Mouse (Mus musculus) gastrocnemius, adult 8-10 months (tissue): ENCODE data around the gene Spats2. TPM values are rescaled to one million over a fixed set of nuclear protein-coding genes. Genes with fewer than 3 reads are reported as not detected.
"Not testable (repeated sequence)": the region's sequence is repeated elsewhere in the genome, so short reads cannot be mapped to it uniquely, and the experiment has no call there.

Source experiments
- DNase-seq, 2 experiments: peaks; one replicate each; pipeline ENCODE4 v3.0.0; 2022; ENCODE audit warnings: low spot score in 2 of 2
- total RNA-seq, 4 experiments: library from RNA; stranded (reverse); gene quantifications; 2 replicates each; pipeline ENCODE4 v1.2.4; 2022

Spats2 gene
- 1 to 10 TPM; 3.0 to 5.4 (median 4.1) TPM for total RNA-seq

DNA sequence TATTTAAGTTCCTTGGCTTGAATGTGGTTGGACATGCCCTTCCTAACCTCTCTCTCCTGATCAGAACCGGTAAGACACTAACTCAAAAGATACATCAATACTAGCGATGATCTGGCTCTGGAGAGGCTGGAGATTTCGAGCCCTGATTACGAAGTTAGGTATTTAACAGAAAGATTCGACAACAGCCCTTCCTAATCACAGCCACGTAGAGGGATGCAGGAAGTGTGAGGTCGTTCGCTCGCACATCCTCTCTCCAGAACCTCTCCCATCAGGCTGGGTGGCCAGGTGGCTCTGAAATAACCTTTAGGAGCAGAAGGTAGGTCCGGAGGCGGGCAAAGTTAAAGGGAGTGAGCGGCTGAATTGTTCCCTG, at the start of gene Spats2:
Gene Spats2 (plus strand): TSS at position 206 of the 370 bp plus-strand sequence.
- no peak for DNase-seq

DNA sequence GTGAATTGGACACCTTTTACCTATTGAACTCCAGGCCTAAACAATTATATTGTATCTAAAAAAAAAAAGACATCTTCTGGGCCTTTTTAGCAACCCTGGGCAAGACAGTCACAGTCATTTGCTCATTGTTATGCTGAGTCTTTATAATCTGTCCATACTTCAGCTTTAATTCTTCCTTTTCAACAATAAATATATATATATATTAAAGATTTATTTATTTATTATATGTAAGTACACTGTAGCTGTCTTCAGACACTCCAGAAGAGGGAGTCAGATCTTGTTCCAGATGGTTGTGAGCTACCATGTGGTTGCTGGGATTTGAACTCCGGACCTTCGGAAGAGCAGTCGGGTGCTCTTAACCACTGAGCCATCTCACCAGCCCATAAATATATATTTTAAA, 49.7 kb upstream of the Spats2 start:
- not testable (repeated sequence) for DNase-seq

DNA sequence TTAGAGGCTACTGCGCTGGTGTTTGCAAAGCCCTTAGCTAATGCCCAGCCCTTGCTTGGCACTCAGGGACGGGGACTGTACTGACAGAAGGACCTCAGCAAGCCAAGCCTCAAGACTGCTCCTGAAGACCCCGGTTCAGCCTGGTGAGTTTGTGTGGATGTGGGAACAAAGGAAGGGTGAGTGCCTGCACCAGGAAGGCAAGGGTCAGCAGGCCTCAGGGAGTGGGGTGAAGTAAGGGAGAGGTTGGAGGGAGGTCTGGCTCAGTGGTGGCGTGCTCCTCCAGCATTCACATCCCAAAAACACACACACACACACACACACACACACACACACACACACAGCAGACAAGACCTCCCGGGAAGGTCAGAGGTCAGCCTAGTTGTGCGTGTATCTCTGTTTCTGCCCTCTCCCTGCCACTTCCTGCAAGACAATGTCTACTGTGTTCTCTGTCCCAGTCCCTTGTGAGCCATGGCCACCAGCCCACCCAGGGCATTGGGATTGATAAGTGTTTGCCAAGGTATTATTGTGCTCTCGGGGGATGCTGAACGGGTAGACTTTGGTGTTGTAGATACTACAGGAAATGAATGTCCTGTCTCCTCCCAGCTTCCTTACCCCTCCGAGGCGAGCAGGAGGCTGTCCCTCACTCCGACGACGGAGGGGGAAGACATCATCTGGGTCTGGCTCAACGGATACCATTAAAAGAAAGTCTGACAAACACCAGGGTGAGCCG, 47.4 kb upstream of the Spats2 start:
- no peak for DNase-seq

DNA sequence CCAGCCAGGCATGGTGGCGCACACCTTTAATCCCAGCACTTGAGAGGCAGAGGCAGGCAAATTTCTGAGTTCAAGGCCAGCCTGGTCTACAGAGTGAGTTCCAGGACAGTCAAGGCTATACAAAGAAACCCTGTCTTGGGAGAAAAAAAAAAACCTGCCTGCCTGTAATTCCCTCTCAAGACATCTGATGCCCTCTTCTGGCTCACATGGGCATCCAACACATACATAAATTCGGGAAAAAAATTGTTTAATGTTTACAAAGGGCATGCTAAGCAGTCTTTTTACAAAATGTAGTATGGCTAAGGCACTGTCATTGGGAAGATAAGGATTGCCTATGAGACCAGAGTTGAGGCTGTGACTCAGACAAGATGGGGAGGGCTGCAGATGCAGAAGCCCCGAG, 45.9 kb upstream of the Spats2 start:
- no peak for DNase-seq

DNA sequence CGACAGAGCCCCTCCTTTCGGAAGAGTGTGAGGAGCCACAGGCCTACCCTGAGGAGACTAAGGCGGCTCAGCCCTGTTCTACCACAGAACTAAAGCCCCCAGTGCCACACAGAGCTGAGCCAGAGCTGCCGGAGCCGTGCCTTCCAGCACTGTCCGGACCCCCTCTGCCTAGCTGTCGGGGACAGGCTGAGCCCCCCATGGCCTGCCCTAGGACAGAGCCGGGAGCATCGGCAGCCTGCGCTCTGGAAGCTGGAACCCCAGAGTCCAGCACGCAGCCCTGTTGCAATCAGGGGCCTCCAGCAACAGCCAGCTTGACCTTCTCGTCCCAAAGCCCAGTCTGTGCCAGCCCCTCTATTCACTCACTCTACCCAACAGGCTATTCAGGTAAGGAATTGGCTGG, 43.4 kb upstream of the Spats2 start:
- DNase-seq, result no peak

DNA sequence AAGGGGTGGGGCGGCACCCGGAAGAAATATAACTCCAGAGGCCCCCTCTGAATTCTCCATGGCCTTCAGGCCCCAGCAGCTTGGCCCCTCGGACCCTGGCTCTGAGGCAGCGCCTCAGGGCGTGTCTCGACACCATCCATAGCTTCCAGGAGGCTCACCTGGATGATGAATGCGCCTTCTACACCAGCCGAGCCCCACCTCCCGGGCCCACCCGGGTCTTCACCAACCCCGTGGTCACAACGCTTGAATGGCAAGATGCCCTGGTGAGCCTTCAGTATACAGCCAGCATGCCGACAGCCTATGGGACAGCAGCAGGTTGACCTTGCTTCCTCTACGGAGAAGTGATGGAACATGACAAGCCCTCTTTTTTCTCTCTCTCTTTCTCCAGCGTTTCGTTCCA, 42.9 kb upstream of the Spats2 start:
- no peak for DNase-seq

DNA sequence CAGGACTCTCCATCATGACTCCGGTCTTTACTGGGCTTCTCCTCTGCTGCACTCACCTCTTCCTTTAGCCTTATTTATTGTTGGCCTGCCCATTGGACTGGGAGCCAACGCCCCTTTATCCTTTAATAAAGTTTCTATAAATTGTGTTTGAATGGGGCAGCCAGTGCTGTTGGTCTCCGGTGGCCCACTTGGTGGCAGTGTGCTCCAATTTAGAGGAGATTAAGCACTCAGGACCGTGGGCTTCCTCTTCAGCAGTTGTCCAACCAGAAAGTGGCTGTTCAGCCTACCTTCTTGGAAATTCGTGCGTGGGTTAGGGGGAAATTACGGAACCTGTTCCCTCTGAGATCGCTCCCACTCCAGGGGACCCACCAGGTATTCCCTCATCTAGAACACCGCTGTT, 42.5 kb upstream of the Spats2 start:
- no peak for DNase-seq

DNA sequence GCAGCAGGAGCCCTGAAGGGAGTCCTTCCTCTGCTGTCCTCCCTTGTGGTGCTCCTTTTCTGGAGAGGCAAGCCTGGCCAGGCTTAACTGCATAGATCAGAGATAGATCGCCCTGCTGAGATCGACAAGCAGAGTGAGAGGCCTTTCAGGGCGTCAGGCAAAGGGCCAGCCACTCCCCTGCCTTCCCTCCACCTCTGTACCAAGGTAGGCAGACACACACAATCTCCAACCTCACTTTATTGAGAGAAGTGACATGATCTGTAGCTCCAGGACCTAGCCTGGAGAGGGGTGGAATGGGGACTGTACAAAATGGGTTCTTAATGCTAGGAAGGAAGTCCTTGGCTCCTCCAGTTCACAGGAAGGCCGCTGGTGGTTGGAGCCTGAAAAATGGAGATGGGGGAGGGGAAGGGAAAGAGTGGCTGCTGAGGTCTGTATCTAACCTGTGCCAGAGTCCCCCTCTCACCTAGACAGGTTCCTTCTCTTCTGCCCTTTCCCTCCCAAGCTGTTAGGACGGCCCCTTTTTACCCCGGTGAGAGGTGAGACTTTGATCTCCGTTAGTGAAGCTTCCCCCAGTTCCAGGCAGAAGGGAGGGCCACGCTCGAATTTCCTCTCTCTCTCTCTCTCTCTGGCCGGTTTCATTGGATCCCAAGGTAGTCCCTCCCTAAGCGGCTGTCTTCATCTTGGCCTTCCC, 41.7 kb upstream of the Spats2 start:
- DNase-seq, result no peak

DNA sequence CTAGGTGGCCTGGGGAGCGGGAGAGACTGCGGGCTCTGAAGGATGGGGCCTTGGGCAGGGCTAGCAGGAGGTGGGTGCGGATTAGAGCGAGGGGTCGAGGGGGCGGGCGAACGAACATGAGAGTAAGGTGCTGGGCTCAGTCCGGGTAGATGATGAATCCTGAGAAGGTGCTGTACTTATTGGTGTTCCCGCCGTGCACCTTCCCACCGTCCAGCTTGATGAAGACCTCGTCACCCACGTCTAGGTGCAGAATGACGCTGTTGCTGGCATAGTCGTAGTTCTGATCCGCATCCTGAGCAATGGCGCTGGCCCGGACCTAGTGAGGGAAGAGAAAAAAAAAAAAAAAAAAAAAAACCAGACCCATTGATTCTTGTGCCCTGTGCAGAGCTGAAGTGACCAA, 41.1 kb upstream of the Spats2 start:
- no peak for DNase-seq

DNA sequence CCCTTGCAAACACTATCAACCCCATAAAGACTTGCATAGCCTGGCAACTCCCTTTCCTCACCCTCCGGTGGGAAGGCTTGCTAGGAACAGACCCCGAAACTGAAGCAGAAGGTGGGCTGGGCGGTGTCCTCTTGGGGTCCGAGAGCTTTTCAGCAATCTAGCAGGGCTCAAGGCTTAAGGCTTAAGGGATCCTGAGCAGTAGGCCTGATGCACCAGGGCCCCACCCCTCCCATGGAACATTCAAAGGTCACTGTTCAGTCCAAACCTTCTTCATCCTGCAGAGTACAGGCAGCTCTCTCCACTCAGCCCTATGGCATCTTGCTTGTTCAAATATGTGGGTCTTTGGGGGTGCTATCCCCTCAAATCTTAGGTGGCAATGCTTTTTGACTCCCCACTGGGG, 39.7 kb upstream of the Spats2 start:
- DNase-seq, result no peak

DNA sequence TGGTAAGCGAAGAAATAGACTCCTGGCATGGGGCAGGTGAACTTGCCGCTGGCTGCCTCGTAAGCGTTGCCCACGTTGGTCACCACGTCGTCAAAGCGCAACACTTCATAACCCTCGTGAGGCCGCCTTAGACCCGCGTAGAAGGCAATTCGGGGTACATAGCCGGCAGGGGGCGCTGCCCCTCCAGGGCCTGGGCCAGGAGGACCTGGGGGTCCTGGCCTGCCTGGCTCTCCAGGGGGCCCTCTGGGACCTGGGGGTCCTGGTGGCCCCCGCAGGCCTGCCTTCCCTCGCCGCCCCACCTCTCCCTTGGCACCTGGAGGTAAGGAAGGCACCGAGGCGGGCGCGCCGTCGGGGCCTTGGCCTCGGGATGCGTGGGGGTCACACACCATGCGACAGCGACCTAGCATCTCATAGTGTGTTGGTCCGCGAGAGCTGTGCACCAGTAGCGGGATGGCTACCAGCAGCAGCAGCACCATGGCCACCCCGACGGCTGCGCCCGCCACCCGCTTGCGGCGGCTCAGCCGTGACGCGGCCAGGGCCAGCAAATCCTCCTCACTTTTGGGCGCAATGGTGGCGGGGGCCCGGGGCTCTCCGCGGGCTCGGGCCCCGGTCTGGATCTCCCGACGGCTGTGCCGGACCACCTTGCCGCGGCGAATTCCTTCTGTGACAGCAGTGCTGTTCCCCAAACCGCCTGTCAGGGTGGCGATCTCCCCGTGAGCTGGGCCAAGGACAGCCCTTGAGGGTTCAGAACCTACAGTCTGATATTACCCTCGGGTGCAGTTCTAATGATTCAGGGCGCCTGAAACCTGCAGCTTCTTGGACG, 38.3 kb upstream of the Spats2 start, which contains the start of gene C1ql4:
Gene C1ql4 (minus strand): TSS at position 565 of the 823 bp plus-strand sequence.
- DNase-seq, result no peak

DNA sequence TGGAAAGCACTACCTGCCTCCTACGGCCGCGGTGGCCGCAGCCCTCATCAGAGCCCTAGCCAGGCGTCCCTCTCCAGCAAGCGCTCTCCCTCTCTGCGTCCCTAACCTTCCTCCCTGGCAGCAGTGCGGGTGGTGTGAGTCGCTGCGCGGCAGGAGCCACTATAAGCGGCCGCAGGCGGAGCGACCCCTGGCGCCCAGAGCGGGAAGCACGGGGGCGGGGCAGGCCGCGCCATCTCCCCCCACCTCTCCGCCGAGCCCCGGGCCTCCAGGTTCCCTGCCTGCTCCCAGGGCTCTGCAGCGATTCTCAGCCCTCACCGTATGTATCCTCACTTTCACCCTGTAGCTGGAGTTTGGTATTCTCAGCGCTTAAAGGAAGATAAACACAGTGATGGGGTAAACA, 37.4 kb upstream of the Spats2 start:
- peak; percentile 42 to 55 for DNase-seq

DNA sequence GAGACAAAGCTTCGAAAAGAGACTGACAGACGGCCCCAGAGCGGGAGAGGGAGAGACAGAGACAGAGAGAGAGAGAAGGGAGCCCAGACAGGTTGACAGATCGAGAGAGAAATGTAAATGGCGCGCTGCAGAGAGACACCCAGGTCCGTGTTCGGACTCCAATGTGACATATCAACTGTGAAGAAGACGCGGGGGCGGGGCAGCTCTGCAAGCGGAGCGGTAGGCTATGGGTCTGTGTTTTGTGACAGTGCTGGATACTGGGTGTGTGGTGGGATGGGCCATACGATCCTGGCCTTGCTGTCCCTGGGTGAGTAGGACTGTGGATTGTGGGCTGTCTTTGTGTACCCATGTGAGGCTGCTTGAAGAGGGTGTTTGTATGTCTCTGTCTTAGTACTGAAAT, 36.6 kb upstream of the Spats2 start:
- DNase-seq, result no peak

DNA sequence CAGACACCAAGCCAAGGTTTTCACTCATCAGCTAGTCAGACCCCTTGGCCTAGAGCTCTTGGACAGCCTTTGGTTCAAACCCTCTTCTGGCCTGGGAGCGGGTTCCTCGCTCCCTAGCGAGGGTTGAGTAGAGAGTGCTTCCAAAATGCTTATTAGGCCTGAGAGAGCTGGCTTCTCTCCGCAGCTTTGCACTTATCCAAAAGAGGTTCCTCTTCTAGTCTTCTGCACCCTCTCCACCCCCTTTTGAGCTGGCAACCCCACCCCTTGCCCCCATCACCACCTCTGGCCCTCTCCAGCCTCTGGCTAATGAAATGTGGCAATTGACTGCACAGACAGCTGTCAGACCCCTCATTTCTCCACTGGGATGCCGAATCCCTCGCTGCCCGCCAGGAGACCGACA, 32.8 kb upstream of the Spats2 start, which contains the start of gene Dnajc22:
Gene Dnajc22 (plus strand): TSS at position 301 of the 400 bp plus-strand sequence.
- DNase-seq, result no peak

DNA sequence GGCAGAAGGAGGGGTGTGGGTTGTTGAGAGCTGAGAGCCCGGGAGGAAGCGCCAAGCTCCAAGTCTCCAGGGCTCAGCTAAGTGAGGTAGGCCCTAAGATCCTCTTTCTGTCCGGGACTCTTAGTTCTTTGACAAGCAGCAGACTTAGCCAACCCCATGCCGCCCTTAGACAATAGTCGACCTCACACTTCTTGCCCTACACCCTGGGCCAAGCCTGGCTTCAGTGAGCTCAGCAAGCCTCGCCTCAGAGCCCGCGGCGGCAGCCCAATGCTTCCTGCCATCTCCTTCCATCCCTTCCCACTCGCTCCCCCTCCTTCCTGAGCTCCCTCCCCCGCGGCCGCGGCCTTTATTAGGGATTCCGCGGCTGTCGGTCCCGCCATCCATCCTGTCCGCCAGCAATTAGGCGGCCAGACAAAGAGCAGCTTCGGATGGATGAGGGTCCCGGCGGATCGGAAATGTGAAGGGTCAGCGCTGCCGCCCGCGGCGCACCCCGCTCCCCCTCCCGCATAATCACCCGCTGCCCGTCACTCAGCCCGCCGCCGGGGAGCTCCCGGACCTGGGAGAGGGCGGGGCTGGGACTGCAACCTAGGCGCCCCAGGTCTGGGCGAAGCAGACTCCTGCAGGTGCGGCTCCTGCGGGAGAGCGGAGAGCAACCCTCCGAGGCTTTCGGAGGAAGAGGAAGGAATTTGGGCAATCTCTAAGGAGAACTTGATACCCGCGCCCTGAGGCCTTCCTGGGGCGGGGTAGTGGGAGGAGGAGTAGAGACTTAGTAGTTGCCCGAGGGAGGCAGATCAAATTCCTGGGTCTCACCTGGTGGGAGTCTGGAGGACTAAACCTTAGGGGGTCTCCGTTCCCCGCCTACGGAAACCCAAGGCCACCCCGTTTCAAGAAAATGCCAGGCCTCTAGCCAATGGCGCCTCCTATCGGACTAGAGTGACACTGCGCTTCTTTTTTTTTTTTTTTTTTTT, 32.1 kb upstream of the Spats2 start:
- DNase-seq, result no peak

DNA sequence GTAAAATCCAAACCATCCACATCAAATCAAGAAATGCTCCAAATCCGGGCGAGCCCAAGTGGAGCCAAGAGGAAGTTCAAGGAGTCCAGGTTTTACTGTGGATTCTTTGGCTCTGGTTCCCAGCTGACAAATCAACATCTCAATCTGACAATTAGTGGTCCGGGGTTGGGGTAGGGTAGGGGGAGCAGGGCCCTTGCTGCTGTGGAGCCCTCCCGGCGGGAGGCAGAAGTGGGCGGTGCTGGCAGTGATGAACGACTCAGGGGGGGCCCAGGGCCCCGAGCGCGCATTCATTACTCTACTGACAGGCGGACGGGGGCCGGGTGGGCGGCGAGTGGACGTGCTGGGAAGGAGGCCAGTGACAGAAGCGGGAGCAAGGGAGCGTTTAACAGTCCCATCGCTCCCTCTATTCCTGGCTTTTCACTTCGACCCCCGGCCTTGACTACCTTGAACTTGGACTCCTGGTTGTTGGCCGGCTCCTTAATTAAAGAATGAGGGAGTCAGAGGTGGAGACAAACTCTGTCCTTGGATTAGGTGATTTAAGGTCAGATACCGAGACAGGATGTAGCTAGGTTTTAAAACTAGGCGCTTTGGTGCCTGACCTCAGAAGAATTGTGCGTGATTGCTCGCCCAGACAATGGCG, 31.0 kb upstream of the Spats2 start:
- no peak for DNase-seq

DNA sequence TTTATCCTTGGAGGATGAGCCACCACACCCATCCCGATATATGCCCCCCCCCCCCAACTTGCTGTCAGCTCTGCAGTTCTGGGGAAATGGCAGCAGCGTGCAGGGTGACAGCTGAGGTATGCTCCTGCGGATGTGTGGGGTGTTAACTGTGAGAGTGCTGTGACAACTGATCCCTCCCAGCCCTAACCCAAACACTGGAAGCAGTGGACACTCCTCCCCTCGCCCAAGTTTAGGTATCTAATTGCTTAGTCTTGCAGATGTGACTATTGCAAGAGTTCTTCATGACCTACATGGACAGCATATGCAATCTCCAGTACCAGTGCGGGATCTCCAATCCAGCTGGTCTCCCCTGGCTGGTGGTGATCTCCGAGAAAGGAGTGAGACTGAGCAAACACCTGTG, 30.4 kb upstream of the Spats2 start:
- DNase-seq, result no peak

DNA sequence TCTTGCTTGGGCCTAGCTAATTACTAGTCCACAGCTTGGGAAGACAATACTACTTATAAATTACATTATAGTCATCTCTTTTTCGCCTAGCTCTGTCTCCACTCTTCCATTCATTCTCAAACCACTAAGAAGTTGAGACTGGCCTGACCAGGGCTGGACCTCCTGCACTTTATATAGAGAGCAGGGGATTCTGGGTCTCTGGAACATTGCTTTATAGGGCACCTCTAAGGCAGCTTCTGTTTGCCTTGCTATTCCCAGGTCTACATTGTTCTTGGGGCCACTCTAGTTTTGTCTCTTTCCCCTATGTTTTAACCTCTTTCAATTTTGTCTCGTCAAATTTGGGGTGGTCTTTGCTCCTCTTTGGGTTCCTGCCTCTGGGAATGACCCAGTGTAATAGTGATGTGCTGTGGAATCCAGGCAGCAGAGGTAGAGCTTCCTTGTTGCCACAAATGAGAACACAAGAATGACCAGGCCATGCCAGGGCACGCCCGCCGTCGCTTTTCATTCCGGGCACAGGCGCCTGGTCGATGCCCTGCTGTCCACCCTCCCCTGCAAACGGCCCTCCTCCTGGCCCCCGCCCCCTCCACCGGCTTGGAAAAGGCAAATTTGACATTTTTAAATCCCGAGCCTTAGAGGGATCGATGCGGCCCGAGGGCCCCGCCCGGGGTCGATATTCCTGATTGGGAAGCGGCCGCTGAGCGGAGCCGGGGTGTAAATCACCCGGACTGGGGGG, 29.5 kb upstream of the Spats2 start:
- DNase-seq, result no peak

DNA sequence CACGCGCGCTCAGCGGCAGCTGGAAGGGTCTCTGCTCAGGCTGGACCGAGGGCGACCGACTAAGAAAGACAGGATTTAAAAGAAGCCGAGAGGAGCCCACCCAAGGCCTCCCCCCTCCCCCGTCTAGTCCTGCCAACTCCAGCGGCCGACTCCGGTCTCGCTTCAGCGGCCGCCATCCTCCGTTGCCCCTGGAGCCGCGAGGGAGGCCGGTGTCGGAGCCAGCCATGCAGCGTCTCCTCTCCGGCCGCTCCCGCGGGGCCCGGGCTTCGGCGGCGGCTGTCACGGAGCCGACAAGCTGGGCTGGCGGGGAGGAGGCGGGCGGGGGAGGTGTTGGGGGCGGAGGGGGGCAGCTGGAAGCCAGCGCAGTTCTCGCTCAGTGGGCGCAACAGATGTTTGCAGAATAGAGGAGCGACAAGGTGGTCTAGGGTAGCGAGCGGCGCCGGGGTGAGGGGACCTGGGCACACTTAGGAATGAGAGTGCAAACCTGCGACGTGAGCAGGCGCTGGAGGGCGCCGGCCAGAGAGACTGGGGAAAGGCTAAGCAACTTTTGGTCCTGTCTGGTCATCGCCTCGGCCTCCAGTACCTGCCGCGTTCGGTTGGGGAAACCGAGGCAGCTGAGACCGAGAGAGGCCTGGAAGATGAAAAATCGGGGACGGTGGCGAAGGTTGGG, 28.8 kb upstream of the Spats2 start:
- DNase-seq, result no peak
